Mouse (Mus musculus): ENCODE measurements around the gene Ifitm10. TPM values are rescaled to one million over a fixed set of nuclear protein-coding genes. Genes with fewer than 3 reads are reported as not detected.

Ifitm10 gene
- total RNA-seq, 1 experiment from 2014 or later = 10.2 TPM

DNA sequence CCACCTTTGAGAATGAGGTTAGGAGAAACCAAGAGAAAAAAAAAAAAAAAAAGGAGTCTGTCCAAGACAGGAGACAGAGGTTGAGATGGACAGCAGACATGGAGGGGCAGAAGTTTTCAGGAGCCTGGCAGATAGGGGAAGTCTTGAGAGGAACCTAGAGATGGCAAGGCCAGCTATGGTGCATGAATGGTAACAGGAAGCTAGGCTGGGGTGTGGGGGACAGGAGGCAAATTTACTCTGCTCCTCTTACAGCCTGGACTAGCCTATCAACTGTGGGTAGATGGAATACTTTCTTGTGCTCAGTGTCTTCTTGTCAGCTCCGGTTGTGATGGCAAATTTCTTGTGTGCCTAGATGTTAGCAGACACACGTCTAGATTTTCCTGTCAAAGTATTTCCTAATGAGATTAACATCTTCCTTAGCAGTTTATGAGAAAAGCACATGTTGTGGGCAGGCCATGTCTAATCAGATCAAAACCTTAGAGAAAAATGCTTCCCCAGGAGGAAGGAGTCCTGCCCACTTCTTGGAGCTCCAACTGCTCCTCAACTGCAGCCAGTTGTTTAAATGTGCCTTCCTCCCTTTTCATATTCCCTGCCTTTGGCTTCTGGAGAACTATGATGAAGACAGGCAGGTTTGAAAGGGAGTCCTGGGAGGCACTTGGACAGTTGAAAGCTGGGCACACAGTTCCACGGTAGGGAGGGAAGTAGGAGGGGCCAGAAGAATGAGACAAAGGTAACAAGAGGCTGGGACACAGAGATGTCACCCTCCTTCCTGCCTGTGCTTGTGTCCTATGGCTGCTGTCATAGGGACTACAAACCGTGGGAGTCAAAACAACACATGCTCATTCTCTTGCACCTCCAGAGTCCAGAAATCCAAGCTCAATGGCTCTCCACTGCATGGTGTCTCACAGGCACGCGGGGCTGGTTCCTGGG lies 21.0 kb upstream of the Ifitm10 start:
- ATAC-seq (replicated peaks; ENCODE audit: insufficient number of reproducible peaks, low FRiP score, low TSS enrichment, poor library complexity, severe bottlenecking) = peak; percentile 45

DNA sequence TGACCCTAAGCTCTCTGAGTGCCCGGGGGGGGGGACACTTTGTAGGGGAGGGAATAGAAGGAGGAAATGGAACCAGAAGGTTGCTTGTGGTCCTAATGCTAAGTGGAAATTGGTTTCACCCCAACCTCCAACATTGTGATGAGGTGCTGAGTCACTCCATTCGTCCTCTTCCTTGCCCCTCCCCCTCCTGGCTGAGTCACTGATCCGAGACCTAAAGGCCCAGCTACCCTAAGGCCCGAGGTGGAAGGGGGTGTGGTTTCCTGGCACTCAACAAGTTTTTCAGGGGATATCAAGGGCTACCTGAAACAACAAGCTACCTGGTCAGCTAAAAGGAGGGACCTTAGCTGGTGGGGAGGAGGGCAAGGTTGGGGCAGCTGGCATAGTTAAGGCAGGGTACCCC lies 19.6 kb upstream of the Ifitm10 start:
- ATAC-seq (replicated peaks; ENCODE audit: insufficient number of reproducible peaks, low FRiP score, low TSS enrichment, poor library complexity, severe bottlenecking) = 0 out of 2 replicates have a peak, but pooled peaks have one; percentile 16

GRCm38 (mm10) chr7:142391609-142392008 lies 18.1 kb upstream of the Ifitm10 start:
- ATAC-seq (replicated peaks; ENCODE audit: insufficient number of reproducible peaks, low FRiP score, low TSS enrichment, poor library complexity, severe bottlenecking) = no peak

DNA sequence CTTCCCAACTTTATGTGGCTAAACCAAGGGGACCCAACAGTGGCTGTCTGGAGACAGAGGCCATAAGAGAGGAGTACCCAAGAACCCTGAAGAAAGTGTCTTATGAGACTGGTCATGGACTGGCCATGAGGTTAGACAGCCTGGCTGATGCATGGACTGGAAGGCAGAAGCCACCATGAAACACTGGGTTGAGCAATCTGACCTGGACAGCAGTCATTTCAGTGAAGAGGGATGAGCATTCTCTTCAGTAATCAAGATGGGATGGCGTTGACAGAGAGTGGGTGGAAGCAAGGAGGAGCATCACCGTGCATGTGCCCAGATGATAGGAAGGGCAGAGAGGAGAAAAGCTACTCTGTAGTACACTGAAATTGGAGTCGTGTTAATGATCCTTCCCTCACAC lies 17.6 kb upstream of the Ifitm10 start:
- no peak for ATAC-seq (replicated peaks; ENCODE audit: insufficient number of reproducible peaks, low FRiP score, low TSS enrichment, poor library complexity, severe bottlenecking)

DNA sequence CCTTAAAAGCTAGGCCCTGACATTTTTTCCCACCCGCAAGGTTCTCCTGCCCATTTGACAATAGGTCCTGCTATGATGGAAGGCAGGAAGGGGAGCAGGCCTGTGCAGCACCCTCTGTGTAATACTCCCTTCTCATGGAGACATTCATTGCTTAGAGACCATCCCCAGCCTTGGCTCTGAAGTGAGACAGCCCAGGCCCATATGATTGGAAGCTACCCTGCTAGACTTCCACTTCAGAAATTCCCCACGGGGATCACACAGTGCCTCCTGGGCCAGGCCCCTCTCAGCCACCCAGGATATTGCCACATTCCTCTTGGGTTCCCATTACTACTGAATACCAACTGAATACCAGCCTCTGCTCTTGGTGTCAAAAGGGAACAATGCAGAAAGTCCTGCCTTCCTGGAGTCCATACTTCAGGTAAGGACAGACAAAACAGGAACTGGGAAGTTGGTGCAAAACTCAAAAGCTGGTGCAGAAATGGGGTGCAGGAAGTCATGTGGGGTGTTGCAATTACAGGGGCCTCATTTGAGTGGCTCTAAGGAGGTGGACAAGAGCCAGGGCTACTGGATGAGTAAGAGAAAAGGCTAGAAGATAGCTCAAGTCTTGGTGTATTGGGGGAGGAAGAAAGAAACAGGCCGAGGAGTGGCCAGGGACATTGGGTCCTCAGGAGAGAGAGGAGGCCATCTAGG lies 16.6 kb upstream of the Ifitm10 start:
- ATAC-seq (replicated peaks; ENCODE audit: insufficient number of reproducible peaks, low FRiP score, low TSS enrichment, poor library complexity, severe bottlenecking) = peak; percentile 20

- ATAC-seq (replicated peaks; ENCODE audit: insufficient number of reproducible peaks, low FRiP score, low TSS enrichment, poor library complexity, severe bottlenecking) = no peak
These were observed 15.2 kb upstream of the Ifitm10 start for GRCm38 (mm10) chr7:142388740-142389139.

DNA sequence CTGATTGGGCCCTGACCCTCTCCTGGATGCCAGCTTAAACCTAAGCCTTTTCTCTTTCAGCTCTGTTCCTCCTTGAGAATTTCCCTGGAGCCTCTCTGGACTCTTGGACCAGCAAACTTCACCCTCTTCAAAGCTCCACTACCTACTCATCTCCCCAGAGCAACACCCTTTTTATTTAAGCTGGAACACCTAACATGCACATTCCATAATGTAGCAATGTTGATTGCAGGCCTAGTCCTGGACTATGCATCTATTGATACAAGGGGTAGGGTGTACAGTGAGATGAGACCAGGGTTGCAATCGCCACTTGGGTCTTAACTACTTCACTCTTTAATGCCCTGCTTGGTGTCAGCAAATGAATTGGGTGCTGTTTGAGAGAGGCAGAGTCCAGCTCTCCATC lies 14.6 kb upstream of the Ifitm10 start:
- no peak for ATAC-seq (replicated peaks; ENCODE audit: insufficient number of reproducible peaks, low FRiP score, low TSS enrichment, poor library complexity, severe bottlenecking)

DNA sequence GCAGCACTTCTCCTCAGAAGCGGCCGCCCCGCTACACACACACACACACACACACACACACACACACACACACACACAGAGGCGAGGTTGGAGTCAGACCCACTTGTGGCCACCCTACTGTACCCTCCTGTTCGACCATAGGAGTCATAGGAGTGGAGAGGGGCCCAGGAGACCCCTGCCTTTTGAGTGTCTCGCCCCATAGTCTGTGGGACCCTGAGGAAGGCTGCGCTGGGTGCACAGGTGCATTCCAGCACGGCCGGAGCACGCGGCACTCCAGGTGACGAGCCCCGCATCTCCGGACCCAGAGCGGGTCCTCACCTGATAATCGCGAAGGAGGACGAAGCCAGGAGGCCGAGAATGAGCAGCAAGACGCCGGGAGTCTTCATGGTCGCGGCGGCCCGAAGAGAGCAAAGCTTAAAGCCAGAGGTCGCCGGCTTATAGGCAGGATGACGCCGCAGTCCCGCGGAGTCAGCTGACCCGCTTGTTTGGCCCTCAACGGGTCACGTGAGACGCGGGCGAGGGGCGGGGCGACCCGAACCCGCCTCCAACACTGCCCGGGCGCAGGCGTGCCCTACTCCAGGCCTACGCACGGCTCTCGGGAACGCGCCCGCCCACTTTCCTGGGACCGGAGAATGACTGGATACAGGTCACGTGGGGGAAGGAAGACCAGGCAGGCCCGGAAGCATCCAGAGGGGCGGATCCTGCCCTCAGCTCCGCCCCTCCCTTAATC lies 14.0 kb upstream of the Ifitm10 start, which contains the start of gene Ctsd:
Ctsd (minus strand) TSS at position 620 of the 730 bp plus-strand sequence.
- ATAC-seq (replicated peaks; ENCODE audit: insufficient number of reproducible peaks, low FRiP score, low TSS enrichment, poor library complexity, severe bottlenecking) = peak; percentile 58

DNA sequence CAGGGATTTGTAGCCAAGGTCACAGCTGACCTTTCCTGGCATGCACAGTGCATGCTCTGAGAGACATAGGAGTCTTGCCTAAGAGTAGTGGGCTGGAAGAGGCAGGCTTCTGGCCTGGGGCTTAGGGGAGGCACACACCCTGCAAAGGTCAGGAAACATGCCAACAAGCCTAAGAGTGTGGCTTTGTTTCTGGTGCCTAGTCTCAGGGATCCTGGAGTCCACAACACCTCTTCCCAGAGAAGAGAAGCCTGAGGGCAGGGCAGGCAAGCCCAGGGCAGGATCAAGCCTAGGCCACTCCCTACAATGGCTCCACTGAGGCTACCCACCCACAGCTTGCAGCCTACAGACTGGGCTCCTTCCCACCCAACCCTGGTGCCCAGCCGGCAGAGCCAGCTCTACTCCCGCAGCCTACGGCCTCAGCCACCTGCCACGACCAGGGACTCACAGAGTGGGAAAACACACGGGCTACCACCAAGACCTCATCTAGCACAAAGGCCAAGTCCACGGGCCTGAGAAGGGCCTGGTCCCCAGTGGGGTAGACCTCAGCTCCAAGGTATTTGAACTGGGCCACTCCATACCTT lies 13.2 kb upstream of the Ifitm10 start:
- ATAC-seq (replicated peaks; ENCODE audit: insufficient number of reproducible peaks, low FRiP score, low TSS enrichment, poor library complexity, severe bottlenecking) = no peak

- no peak for ATAC-seq (replicated peaks; ENCODE audit: insufficient number of reproducible peaks, low FRiP score, low TSS enrichment, poor library complexity, severe bottlenecking)
These were observed 12.3 kb upstream of the Ifitm10 start for GRCm38 (mm10) chr7:142385742-142386403.

DNA sequence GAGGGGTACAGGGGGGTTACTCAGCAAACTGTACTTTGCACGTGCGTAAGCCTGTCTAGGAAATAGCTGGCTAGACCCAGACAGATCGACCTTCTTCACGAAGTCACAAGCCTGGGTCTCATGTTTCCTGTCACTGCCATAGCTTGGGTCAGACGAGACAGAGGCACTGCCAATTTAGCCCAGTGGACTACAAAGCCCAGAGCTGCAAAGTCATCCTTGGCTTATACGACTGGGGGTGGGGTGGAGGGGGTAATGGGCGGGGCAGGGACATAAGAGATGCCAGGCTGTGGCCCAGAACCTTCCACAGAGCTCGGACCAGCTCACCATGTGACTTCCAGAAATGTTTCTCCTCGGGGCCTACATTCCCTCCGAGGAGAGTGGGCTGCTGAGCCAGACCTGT lies 10.8 kb upstream of the Ifitm10 start:
- no peak for ATAC-seq (replicated peaks; ENCODE audit: insufficient number of reproducible peaks, low FRiP score, low TSS enrichment, poor library complexity, severe bottlenecking)

DNA sequence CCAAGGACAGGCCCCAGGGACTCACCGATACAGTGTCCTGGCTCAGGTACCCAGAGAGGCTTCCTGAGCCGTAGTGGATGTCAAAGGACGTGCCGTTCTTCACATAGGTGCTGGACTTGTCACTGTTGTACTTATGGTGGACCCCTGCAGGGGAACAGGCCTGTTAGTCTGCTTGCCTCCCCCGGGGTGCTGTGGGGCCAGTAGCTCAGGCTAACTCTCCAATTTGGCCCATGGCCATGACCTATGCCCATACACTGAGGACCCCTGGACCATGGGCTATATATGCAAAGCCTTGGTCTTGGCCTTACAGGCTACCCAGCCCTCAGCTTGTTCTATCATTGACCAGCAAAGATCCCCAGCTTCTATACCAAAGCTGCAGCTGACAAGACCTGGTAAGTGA lies 9.0 kb upstream of the Ifitm10 start, which contains the start of gene Gm49369:
Gm49369 (minus strand) TSS at position 101 of the 400 bp plus-strand sequence.
- ATAC-seq (replicated peaks; ENCODE audit: insufficient number of reproducible peaks, low FRiP score, low TSS enrichment, poor library complexity, severe bottlenecking) = no peak

DNA sequence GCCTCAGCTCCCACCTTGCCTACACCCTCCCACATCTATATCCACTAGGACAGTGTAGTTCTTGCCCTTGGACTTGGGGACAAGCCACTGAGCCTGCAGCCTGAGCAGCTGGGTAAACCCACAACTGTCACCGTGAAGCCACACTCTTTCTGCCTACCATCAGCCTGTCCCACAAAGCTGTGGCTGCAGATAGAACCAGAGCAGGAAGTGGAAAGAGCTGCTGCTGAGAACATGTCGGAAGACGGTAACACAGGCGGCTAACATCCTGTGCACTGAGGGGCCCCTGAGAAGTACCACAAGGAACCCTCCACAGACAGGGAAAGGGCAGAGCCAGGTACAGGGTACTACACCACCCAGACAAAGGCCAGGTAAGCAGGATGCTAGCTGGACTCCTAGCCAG lies 7.6 kb upstream of the Ifitm10 start:
- 0 out of 2 replicates have a peak, but pooled peaks have one; percentile 14 for ATAC-seq (replicated peaks; ENCODE audit: insufficient number of reproducible peaks, low FRiP score, low TSS enrichment, poor library complexity, severe bottlenecking)

GRCm38 (mm10) chr7:142379186-142379585 lies 5.6 kb upstream of the Ifitm10 start:
- ATAC-seq (replicated peaks; ENCODE audit: insufficient number of reproducible peaks, low FRiP score, low TSS enrichment, poor library complexity, severe bottlenecking) = peak; percentile 28; the same call in 1 of the 2 replicates

DNA sequence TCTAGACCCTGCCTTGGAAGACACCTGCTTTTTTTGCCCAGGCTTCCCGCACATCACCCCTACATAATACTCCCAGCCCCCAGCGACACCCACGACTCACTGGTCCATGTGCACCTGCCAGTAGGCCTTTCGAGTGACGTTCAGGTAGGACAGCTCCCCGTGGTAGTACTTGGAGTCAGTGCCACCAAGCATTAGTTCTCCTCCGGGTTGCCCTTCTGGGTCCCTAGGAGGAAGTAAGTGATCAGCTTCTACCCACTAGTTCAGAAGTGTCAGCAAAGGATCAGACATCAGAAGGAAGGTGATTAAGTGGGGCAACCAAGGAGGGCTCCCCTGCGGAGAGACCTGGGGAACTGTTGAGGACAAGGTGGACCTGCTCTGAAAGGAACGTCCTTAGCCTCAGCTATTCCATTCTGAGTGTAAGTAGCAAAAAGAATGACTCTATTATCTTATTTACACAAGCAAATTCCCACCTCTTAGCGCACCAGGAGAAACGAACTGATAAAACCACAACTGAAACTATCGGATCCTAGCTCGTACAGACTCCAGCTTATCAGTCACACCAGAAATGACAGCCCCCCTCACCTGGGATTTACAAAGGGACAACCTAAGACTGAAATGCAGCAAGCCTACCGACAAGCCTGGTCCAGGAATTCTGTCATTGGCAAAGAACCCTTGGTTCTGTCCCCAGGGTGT lies 3.8 kb upstream of the Ifitm10 start:
- ATAC-seq (replicated peaks; ENCODE audit: insufficient number of reproducible peaks, low FRiP score, low TSS enrichment, poor library complexity, severe bottlenecking) = no peak

DNA sequence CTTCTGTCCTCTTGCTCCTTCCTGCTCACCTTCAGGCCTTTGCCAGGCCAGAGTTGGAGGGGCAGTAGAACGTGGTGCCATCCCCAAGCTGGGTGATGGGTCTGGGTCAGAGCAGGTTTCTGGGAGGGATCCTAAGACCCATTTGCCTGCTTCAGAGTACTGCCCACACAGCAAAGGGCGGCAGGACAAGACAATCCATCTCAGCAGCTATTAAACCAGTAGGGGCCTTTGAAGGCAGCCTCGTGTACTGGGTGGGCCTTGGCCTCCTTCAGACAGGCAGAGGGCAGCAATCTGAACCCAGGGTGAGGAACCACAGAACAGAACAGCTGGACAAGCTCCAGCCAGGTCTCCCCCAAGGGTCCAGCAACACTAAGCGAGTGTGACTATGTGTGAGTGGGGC lies 2.5 kb upstream of the Ifitm10 start:
- ATAC-seq (replicated peaks; ENCODE audit: insufficient number of reproducible peaks, low FRiP score, low TSS enrichment, poor library complexity, severe bottlenecking) = no peak

DNA sequence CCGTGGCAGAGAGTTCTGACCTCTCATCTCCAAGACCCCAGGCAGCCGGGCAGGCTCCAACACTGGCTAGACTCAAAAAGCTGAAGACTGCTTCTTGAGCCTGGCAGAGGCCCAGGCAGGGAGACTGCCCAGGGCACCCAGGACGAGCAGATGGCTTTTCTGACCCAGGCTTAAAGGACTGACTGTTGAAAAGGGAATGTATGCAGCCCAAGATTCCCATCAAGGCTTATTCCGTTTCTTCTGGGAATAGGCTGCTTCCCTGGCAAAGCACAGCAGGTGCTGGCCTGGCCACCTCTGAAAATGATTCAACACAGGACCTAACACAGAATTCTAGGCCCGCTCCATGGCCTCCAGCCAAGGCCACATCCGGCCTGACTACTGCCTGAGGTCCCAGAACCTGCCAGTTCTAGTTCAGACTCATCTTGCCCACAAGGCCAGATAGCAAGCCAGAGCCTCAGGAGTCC lies 1.7 kb upstream of the Ifitm10 start:
- ATAC-seq (replicated peaks; ENCODE audit: insufficient number of reproducible peaks, low FRiP score, low TSS enrichment, poor library complexity, severe bottlenecking) = no peak
